Mouse (Mus musculus): Measurements from ENCODE around the gene Sirt2. TPM values are rescaled to one million over a fixed set of nuclear protein-coding genes. Genes with fewer than 3 reads are reported as not detected.

The Sirt2 gene
- total and polyA plus RNA-seq, 2 experiments, result 15.1 to 52.9 TPM

- 13% methylated on average over 3 of the region's 3 CpGs for WGBS
- no peak for TF ChIP-seq POLR2A (IDR thresholded peaks at IDR 0.05; ENCODE audit: extremely low read depth, insufficient read depth, low read length)
- no peak for TF ChIP-seq CTCF (IDR thresholded peaks at IDR 0.05; ENCODE audit: low read depth, low read length)
- no peak overlapping the region for H3K4me3 ChIP-seq (ENCODE audit: insufficient read depth, low read depth, low read length)
- peak; percentile 87 for DNase-seq (ENCODE audit: extremely low read depth, low read depth, low spot score)
- peaks cover 3% of the 10 kb centered on the region; the same call in 1 of the 2 replicates for H3K79me2 ChIP-seq (ENCODE audit: control insufficient read depth, insufficient read depth, low read length)
- H3K27ac ChIP-seq (replicated peaks; ENCODE audit: insufficient read depth, low read depth, low read length), result no peak overlapping the region
- no peaks in the 10 kb centered on the region for H3K27me3 ChIP-seq (ENCODE audit: control insufficient read depth, insufficient read depth, low read length)
- peaks cover 34% of the 10 kb centered on the region for H3K36me3 ChIP-seq (ENCODE audit: control insufficient read depth, insufficient read depth, low read length)
- H3K4me1 ChIP-seq (ENCODE audit: control insufficient read depth, insufficient read depth, low read length), result peaks cover 29% of the 10 kb centered on the region
- H3K9ac ChIP-seq (ENCODE audit: low read depth, low read length), result no peak overlapping the region
Observed at GRCm38 (mm10) chr7:28827338-28827737, 60.8 kb downstream of the Sirt2 start.

DNA sequence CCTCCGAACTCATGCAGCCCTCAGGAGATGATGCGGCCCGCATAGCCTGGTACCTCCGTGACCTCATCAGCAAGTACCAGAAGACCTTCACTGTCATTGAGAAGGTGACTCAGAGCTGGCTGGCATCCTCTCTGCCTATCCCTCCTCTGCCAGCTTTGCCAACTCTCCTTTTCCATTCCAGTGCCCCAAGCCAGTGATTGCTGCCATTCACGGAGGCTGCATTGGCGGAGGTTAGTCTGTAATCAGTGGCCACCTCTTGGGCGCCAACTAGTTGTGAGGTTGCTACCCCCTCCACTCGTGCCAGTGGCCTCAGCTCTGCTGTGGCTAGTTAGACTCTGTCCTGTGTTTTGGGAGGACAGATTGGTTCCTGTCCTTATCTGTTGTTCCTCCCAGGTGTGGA is 63.3 kb downstream of the Sirt2 start:
- H3K4me3 ChIP-seq (ENCODE audit: insufficient read depth, low read depth, low read length), result no peak overlapping the region
- TF ChIP-seq CTCF (IDR thresholded peaks at IDR 0.05; ENCODE audit: low read depth, low read length), result no peak
- TF ChIP-seq POLR2A (IDR thresholded peaks at IDR 0.05; ENCODE audit: extremely low read depth, insufficient read depth, low read length), result no peak
- H3K4me1 ChIP-seq (ENCODE audit: control insufficient read depth, insufficient read depth, low read length), result peaks cover 12% of the 10 kb centered on the region; the same call in 1 of the 2 replicates
- peaks cover 33% of the 10 kb centered on the region for H3K36me3 ChIP-seq (ENCODE audit: control insufficient read depth, insufficient read depth, low read length)
- DNase-seq (ENCODE audit: extremely low read depth, low read depth, low spot score), result peak; percentile 75
- peaks cover 3% of the 10 kb centered on the region; the same call in 1 of the 2 replicates for H3K79me2 ChIP-seq (ENCODE audit: control insufficient read depth, insufficient read depth, low read length)
- no peaks in the 10 kb centered on the region for H3K27me3 ChIP-seq (ENCODE audit: control insufficient read depth, insufficient read depth, low read length)
- H3K9ac ChIP-seq (ENCODE audit: low read depth, low read length), result no peak overlapping the region
- 42% methylated on average over 8 of the region's 8 CpGs for WGBS
- H3K27ac ChIP-seq (replicated peaks; ENCODE audit: insufficient read depth, low read depth, low read length), result no peak overlapping the region

GRCm38 (mm10) chr7:28830981-28831380 is 64.4 kb downstream of the Sirt2 start:
- peaks cover 33% of the 10 kb centered on the region for H3K36me3 ChIP-seq (ENCODE audit: control insufficient read depth, insufficient read depth, low read length)
- peaks cover 3% of the 10 kb centered on the region; the same call in 1 of the 2 replicates for H3K79me2 ChIP-seq (ENCODE audit: control insufficient read depth, insufficient read depth, low read length)
- no peak overlapping the region for H3K4me3 ChIP-seq (ENCODE audit: insufficient read depth, low read depth, low read length)
- DNase-seq (ENCODE audit: extremely low read depth, low read depth, low spot score), result no peak
- H3K27ac ChIP-seq (replicated peaks; ENCODE audit: insufficient read depth, low read depth, low read length), result no peak overlapping the region
- H3K4me1 ChIP-seq (ENCODE audit: control insufficient read depth, insufficient read depth, low read length), result peaks cover 12% of the 10 kb centered on the region; the same call in 1 of the 2 replicates
- WGBS, result 68% methylated on average over 5 of the region's 5 CpGs
- TF ChIP-seq CTCF (IDR thresholded peaks at IDR 0.05; ENCODE audit: low read depth, low read length) (no peak), POLR2A (IDR thresholded peaks at IDR 0.05; ENCODE audit: extremely low read depth, insufficient read depth, low read length) (no peak)
- no peaks in the 10 kb centered on the region for H3K27me3 ChIP-seq (ENCODE audit: control insufficient read depth, insufficient read depth, low read length)
- no peak overlapping the region for H3K9ac ChIP-seq (ENCODE audit: low read depth, low read length)

GRCm38 (mm10) chr7:28831411-28832125 is 65.0 kb downstream of the Sirt2 start:
- Histone ChIP-seq H3K9ac (ENCODE audit: low read depth, low read length) (no peak overlapping the region), H3K27me3 (ENCODE audit: control insufficient read depth, insufficient read depth, low read length) (no peaks in the 10 kb centered on the region), H3K4me1 (ENCODE audit: control insufficient read depth, insufficient read depth, low read length) (peaks cover 10% of the 10 kb centered on the region; the same call in 1 of the 2 replicates), H3K79me2 (ENCODE audit: control insufficient read depth, insufficient read depth, low read length) (no peaks in the 10 kb centered on the region), H3K4me3 (ENCODE audit: insufficient read depth, low read depth, low read length) (no peak overlapping the region), H3K27ac (replicated peaks; ENCODE audit: insufficient read depth, low read depth, low read length) (no peak overlapping the region), H3K36me3 (ENCODE audit: control insufficient read depth, insufficient read depth, low read length) (peaks cover 32% of the 10 kb centered on the region)
- DNase-seq (ENCODE audit: extremely low read depth, low read depth, low spot score), result no peak
- TF ChIP-seq CTCF (IDR thresholded peaks at IDR 0.05; ENCODE audit: low read depth, low read length), result no peak
- TF ChIP-seq POLR2A (IDR thresholded peaks at IDR 0.05; ENCODE audit: extremely low read depth, insufficient read depth, low read length), result no peak
- WGBS, result 80% methylated on average over 17 of the region's 17 CpGs

DNA sequence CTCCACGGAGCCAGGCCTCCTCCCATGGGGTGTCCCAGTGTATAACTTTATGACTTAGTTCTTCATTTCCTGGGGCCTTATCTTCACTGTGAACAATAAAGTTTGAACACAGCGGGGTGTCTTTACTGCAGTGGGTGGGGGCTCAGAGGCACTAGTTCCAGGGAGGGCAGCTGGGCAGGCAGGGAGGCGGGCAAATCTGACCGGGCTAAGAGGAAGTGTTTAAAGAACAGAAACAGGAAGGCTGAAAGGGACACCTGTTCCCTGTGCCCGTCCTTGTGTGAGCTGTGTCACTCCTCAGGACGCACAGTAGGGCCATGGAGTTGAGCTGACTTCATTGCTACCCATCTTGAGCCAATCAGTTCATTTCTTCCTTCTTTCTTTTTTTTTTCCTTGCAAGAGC is 65.6 kb downstream of the Sirt2 start:
- H3K79me2 ChIP-seq (ENCODE audit: control insufficient read depth, insufficient read depth, low read length), result no peaks in the 10 kb centered on the region
- no peak overlapping the region for H3K9ac ChIP-seq (ENCODE audit: low read depth, low read length)
- no peak for TF ChIP-seq CTCF (IDR thresholded peaks at IDR 0.05; ENCODE audit: low read depth, low read length)
- no peak for TF ChIP-seq POLR2A (IDR thresholded peaks at IDR 0.05; ENCODE audit: extremely low read depth, insufficient read depth, low read length)
- no peak for DNase-seq (ENCODE audit: extremely low read depth, low read depth, low spot score)
- 67% methylated on average over 6 of the region's 6 CpGs for WGBS
- no peak overlapping the region for H3K27ac ChIP-seq (replicated peaks; ENCODE audit: insufficient read depth, low read depth, low read length)
- H3K27me3 ChIP-seq (ENCODE audit: control insufficient read depth, insufficient read depth, low read length), result no peaks in the 10 kb centered on the region
- peaks cover 31% of the 10 kb centered on the region for H3K36me3 ChIP-seq (ENCODE audit: control insufficient read depth, insufficient read depth, low read length)
- H3K4me3 ChIP-seq (ENCODE audit: insufficient read depth, low read depth, low read length), result no peak overlapping the region
- H3K4me1 ChIP-seq (ENCODE audit: control insufficient read depth, insufficient read depth, low read length), result peaks cover 11% of the 10 kb centered on the region; the same call in 1 of the 2 replicates
